ENCODE assay signal across 9 mouse cellular contexts in genomic region chr10:118114271-118114670, GRCm38 (mm10).
"Had no signal": no experiment of that assay in that cellular context is flagged by ENCODE, and none has a peak within 500 bp of the region (broad histone marks: within the 10 kb centered on the region; RNA-seq: fewer than 3 reads in every experiment).

No protein-coding gene starts in this region.

- DNase-seq: kidney, adult 9 months; kidney, postnatal 36 days; liver; lung, adult 2 months; lung, postnatal 36 days; midbrain, embryonic 14.5 days; right cerebral cortex, adult 18-20 months; right cerebral cortex, postnatal 25 days; thymus, postnatal 4 days had no signal
